Mouse (Mus musculus) NIH3T3 (cell line): ENCODE results near the gene Tpd52l2.

Experiments
- DNase-seq: peaks from one replicate; pipeline ENCODE4 v3.0.0-alpha.2; 2012; ENCODE audit warnings: low read depth

Gene Tpd52l2

DNA sequence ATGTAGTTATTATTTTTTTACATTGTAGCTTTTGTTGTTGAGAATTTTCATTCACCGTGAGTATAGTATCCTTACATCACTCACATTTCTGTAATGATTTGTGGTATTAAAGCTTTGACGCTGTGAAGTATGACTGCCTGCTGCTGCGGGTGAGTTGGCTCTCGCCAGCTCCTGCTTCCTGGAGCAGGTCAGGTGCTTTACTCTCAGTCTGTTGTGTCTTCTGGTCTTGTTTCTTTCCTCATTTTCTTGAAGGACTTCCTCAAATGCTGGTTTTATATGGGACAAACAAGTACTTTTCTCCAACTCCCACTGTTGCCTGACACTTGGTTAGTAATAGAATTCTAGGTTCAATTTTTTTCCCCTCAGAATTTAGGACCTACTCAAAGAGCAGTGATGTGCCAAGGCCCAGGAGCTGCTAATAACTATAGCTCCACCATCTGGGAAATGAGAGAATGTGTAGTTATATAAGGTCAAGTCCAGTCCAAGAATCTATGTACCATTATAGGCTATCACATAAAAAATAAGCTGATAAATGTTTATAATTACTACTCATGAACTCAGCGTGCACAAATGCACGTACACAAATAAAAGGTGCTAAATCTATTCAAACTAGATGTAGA is 44.9 kb downstream of the Tpd52l2 start:
- DNase-seq: no peak

GRCm38 (mm10) chr2:181546142-181546541 is 49.2 kb downstream of the Tpd52l2 start:
- DNase-seq: no peak

GRCm38 (mm10) chr2:181548227-181548626 is 51.3 kb downstream of the Tpd52l2 start:
- DNase-seq: no peak

DNA sequence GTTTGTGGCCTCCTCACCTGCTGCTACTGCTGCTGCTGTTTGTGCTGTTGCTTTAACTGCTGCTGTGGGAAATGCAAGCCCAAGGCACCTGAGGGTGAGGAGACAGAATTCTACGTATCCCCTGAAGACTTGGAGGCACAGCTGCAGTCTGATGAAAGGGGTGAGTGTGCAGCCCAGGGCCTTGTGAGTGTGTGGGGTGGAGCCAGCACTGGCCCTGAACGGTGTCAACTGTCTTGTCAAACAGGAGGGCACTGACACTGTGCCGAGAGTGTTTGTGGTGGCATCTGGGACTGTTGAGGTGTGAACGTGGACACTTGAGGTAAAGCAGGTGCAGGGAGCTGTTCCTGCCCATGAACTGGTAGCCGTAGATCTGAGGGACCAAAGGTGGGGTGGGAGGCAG is 51.7 kb downstream of the Tpd52l2 start:
- no peak for DNase-seq

DNA sequence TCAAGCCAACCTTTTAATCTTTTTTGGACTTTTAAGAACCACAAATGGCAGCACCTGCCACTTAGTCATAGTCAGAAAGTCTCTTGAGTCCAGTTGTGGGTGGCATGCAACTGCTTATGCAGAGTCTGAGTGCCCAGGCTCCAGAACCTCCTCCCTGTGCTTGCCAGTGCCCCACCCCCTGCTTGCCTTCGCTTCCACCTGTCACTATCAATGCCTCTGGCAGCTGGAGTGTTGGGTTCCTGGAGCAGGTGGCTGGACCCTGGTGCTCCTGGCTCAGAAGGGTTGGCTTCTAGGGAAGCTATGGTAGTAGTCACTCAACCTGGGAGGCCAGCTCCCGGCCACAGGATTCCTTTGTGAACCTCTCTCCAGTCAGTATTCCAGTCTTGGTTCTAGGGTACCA is 53.3 kb downstream of the Tpd52l2 start:
- no peak for DNase-seq

GRCm38 (mm10) chr2:181553772-181554171 is 56.8 kb downstream of the Tpd52l2 start:
- DNase-seq: no peak

DNA sequence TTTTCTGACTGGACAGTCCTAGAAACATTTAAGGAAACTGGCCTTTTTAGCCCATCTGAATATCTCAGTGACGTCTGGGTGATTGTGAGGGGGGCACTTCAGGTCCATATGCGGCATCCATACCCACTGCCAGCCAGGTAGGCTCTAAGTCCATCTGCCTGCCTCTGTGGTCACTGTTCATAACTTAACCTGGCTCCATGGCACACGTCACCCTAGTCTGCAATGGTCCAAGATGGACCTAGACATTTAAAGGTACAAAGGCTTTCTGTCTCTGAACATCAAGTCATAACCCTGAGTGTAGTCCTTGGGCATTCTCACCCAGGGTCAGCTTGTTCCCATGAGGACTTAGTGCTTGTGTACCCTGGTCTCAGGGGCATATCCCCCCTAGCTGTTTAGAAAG is 70.4 kb downstream of the Tpd52l2 start:
- no peak for DNase-seq
